Mouse (Mus musculus) bone marrow macrophage, adult 2 months (primary cell): ENCODE measurements around the gene Galt. TPM values are rescaled to one million over a fixed set of nuclear protein-coding genes. Genes with fewer than 3 reads are reported as not detected.
A peak's percentile ranks its signal among the peaks of the same experiment; 100 is the strongest.

Experiments used
- H3K27ac ChIP-seq: 2 replicates; pipeline ENCODE4 v1.5.1; 2012; ENCODE audit warnings: low read depth, low read length; ENCODE audit not compliant: insufficient read depth
- H3K4me1 ChIP-seq: 2 replicates; pipeline ENCODE4 v1.6.1; 2012; ENCODE audit warnings: low read length; ENCODE audit not compliant: control insufficient read depth, insufficient read depth
- H3K4me3 ChIP-seq: 2 replicates; pipeline ENCODE4 v1.5.1; 2012; ENCODE audit warnings: mild to moderate bottlenecking, low read length, moderate library complexity; ENCODE audit not compliant: insufficient read depth
- CTCF ChIP-seq: IDR thresholded peaks from 2 replicates; pipeline ENCODE4 v1.5.1; 2012; ENCODE audit warnings: low read depth, mild to moderate bottlenecking, low read length, moderate library complexity
- POLR2A ChIP-seq: IDR thresholded peaks from 2 replicates; pipeline ENCODE4 v1.6.1; 2012; ENCODE audit warnings: mild to moderate bottlenecking, low read depth, low read length, borderline replicate concordance
- polyA plus RNA-seq: library from polyadenylated mRNA; stranded (reverse); fragments of >200 nt; gene quantifications from 2 replicates; pipeline ENCODE4 v1.2.4, GENCODE M21; 2012; ENCODE audit not compliant: missing spikeins, insufficient read depth, insufficient read length

The Galt gene
- polyA plus RNA-seq, 1 experiment = 30.4 TPM

- no peak for TF ChIP-seq CTCF
- no peak for TF ChIP-seq POLR2A
- Histone ChIP-seq H3K4me1 (peaks cover 12% of the 10 kb centered on the region), H3K27ac (no peak overlapping the region), H3K4me3 (no peak overlapping the region; the same call in 1 of the 2 replicates)
Observed at GRCm38 (mm10) chr4:41739260-41739659, 15.8 kb upstream of the Galt start.

DNA sequence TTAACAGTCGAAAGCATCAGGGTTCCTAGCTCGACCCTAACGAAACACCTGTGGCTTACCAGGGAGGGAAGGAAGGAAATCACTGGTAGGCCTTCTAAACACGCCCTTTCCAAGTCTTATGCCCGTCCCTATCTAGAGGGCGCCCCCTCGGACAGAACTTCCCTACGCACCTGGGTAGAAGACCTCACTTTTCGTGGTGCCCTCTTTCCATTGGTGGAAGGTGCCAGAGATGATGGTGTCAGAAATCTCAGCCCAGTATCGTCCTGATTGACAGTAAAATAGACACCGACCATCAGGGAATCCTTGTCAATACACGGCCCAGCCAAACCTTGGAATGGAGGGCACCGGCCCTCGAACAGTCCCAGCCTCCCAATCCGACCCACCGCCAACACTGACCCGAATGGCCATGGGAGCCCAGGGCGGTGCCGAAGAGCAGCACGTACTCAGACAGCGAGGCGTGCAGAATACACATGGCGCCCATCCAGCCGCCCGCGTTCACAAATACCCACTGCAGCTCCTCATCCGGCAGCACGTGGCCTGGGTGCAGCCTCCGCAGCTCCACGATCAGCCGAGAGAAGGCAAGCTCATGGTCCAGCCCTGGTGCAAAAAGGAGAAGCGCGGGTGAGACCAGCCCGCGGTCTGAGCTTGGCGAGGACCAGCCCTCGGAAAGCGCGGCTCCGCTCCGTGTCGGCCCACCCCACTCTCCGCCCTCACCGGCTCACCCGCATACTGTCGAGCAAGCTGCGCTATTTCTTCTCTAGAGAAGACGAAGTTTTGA lies 14.5 kb upstream of the Galt start:
- Histone ChIP-seq H3K27ac (peak overlapping the region; percentile 84), H3K4me1 (peaks cover 12% of the 10 kb centered on the region), H3K4me3 (peak overlapping the region; percentile 88)
- TF ChIP-seq CTCF (no peak), POLR2A (no peak)

DNA sequence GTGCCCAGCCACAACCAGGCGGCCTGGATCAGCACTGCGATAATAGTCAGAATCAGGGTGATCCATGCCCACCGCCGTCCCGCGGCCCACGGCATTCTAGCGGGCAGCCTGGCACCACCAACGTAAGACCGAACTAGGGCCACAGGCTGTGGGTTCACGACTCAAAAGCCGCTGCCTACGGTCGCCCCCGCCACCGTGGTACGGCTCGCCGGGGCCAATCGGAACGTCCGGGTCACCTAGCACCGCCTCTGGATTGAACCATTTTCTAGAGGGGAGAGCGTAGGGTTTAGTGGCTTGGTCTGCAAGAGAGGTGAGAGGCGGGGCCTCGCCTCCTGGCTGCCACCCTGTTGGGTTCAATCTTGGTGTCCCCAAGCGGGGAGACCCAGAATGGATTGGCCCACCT lies 13.9 kb upstream of the Galt start:
- Histone ChIP-seq H3K4me3 (peak overlapping the region; percentile 88), H3K27ac (peak overlapping the region; percentile 84), H3K4me1 (peaks cover 12% of the 10 kb centered on the region)
- TF ChIP-seq CTCF = no peak
- no peak for TF ChIP-seq POLR2A

- Histone ChIP-seq H3K4me3 (no peak overlapping the region), H3K27ac (no peak overlapping the region), H3K4me1 (peaks cover 9% of the 10 kb centered on the region)
- TF ChIP-seq POLR2A (no peak), CTCF (no peak)
Observed at GRCm38 (mm10) chr4:41744131-41744530, 10.9 kb upstream of the Galt start.

- no peak overlapping the region for H3K27ac ChIP-seq
- no peaks in the 10 kb centered on the region; the same call in 1 of the 2 replicates for H3K4me1 ChIP-seq
- TF ChIP-seq POLR2A = no peak
- no peak for TF ChIP-seq CTCF
- H3K4me3 ChIP-seq = no peak overlapping the region
Observed at GRCm38 (mm10) chr4:41745021-41745420, 10.0 kb upstream of the Galt start.

DNA sequence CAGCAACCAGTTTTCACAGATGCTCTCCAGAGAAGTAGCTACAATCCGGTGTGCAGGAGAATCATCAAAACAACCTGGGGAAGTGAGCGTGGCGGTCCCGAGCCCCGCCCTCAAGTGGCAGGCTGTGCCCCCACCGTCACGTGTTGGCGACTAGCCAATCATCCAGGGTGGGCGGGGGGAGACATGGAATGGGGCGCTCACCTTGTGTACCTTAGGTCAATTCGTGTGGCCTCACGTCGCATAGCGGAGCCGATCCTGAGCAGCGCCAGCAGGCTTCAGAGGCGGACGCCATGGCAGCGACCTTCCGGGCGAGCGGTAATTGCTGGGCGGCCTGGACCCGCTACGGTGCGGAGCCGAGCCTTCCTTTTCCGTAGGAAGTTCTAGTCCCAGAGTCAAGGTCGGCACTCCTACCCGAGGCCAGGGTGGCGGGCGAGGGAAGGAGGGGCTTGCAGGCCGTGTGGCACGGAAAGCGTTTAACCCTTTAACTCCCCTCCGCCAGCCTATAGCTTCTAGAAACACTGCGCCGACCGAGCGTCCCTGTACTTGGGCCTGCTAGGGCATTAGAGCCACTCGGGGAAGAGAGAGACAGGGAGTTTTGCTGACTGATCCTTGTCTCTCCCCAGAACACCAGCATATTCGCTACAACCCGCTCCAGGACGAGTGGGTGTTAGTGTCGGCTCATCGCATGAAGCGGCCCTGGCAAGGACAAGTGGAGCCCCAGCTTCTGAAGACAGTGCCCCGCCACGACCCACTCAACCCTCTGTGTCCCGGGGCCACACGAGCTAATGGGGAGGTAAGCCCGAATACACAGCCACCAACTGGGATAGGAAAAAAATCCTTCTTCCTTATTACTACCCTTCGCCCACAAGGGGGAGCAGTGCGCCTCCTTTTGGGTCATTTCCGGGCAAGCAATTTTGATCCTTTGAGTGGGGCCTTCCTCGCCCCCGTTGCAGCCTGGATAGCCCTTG lies 594 bp downstream of the Galt start, which contains the start of gene Sigmar1:
Sigmar1 (minus strand) TSS at position 820 of the 968 bp plus-strand sequence.
- TF ChIP-seq POLR2A (no peak), CTCF (peak; percentile 53; the same call in 1 of the 2 replicates)
- peaks cover 5% of the 10 kb centered on the region for H3K4me1 ChIP-seq
- H3K27ac ChIP-seq = peak within 1 kb of the TSS; percentile 71
- peak within 1 kb of the TSS; percentile 73 for H3K4me3 ChIP-seq

- TF ChIP-seq CTCF (no peak), POLR2A (no peak)
- Histone ChIP-seq H3K4me1 (peaks cover 9% of the 10 kb centered on the region), H3K27ac (no peak overlapping the region), H3K4me3 (peak overlapping the region; percentile 73)
Observed at GRCm38 (mm10) chr4:41756440-41756839, 1.4 kb downstream of the Galt start.

DNA sequence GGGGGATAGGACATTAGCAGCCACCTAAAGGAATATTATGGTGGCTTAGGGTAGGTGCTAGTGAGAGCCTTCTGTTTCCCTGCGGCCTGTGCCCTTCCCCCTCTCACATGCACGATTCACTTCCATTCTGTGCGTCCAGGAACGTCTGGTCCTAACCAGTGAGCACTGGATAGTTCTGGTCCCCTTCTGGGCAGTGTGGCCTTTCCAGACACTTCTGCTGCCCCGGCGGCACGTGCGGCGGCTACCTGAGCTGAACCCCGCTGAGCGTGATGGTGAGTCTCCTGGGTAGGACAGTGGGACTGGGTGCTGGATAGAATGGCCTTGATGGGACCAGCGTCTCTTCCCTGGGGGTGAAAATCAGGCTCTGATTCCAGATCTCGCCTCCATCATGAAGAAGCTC lies 2.3 kb downstream of the Galt start:
- Histone ChIP-seq H3K4me3 (no peak overlapping the region), H3K27ac (no peak overlapping the region), H3K4me1 (peaks cover 15% of the 10 kb centered on the region)
- TF ChIP-seq POLR2A (no peak), CTCF (no peak)

DNA sequence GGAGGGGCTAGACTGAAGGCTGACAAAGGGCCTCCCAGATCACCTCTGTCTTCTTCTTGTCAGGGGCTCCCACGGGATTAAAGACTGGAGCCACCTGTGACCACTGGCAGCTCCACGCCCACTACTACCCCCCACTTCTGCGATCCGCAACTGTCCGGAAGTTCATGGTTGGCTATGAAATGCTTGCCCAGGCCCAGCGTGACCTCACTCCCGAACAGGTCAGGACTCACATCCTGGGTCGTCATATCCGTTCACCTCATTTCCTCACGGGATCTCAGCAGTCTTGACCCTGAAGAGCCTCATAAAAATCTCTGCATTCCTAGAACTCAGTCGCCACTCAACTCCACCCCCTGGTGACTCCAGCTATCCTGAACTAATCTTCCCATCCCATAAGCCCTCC lies 3.0 kb downstream of the Galt start:
- Histone ChIP-seq H3K4me1 (peaks cover 15% of the 10 kb centered on the region), H3K27ac (no peak overlapping the region), H3K4me3 (no peak overlapping the region)
- no peak for TF ChIP-seq POLR2A
- TF ChIP-seq CTCF = no peak
